Mouse (Mus musculus) stomach, postnatal 0 days (tissue): ENCODE measurements at regions not wholly inside any gene's neighbourhood (a gene's known extent, or its start where the extent isn't known, plus 50 kb on each side); places are given as distances from the start of the nearest gene placed in this dataset.

Experiments used
- CTCF ChIP-seq: IDR thresholded peaks from 2 replicates; pipeline ENCODE4 v1.5.1; 2016; ENCODE audit warnings: antibody characterized with exemption, low read depth, mild to moderate bottlenecking, moderate library complexity
- EP300 ChIP-seq: optimal IDR thresholded peaks from 2 replicates; pipeline ENCODE3; 2016; ENCODE audit warnings: antibody characterized with exemption

DNA sequence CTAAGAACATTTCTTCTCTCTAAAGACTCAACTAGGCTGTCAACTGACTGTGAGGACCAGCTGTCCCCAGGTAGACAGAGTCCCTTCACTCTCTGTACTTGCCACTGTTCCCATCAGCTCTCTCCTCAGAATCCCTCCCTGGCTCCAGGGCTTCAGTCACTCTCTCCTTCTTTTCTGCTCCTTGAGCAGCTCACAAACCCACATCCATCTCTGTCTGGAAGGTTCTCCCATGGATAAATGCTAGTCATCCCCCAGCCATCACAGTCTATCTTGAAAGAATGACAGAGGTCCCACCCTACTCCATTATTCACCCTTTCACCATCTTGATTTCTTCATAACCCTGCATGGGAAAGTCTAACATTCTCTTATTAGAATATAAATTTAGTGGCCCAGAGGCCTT is 218.0 kb upstream of the Zfp637 start:
- TF ChIP-seq CTCF: no peak
- TF ChIP-seq EP300: no peak
